Mouse (Mus musculus): ENCODE results near the gene Ndufs8.
A peak's percentile ranks its signal among the peaks of the same experiment; 100 is the strongest.

The Ndufs8 gene

DNA sequence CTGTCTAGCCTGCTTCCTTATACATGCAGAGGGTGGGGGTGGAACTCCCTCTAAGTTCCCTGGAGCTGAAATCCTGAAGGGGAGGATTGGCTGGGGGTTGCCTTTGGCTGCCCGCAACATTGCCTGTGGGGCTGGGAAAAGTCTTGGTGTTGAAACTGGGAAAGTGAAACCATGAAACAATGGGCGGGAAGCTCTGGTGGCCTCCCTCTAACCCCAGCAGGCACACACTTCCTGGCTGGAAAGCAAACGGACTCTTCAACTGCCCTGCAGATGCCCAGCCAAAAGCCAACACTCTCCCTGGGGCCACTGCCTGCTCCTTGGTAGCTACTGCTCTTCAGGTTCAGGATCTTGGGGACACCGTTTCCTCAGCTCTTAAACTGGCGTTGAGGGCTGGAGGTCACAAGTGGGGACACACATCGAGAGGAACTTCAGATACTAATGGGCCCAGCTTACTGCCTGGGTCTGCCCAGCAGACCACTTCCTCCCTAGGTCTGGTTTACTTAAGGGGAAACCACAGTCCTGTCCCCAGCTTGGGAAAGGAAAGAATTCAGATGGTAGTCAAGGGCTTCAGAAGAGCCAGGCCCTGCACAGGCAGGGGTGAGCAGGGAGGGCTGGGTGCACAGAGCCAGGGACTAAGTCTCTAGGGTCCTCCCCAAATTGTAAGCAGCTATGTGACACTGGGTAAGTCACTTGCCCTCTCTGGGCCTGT, 7.2 kb downstream of the Ndufs8 start:
- peak; percentile 52 for DNase-seq (ENCODE audit: low read depth)

DNA sequence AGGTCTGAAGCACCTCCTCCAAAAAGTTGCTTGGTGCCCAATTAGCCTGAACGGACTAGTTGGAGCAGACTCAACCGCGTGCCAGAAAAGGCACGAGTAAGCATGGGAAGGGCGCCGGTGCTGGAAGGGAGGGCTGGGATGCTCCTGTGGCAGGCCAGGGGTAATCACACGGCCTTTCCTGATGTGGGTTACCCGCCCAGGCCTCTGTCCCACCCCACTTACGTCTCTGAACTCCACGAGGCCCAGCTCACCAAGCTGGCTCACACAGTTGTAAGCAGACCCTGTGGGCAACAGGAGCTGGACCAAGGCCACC, 8.3 kb downstream of the Ndufs8 start:
- no peak for DNase-seq (ENCODE audit: low read depth)

DNA sequence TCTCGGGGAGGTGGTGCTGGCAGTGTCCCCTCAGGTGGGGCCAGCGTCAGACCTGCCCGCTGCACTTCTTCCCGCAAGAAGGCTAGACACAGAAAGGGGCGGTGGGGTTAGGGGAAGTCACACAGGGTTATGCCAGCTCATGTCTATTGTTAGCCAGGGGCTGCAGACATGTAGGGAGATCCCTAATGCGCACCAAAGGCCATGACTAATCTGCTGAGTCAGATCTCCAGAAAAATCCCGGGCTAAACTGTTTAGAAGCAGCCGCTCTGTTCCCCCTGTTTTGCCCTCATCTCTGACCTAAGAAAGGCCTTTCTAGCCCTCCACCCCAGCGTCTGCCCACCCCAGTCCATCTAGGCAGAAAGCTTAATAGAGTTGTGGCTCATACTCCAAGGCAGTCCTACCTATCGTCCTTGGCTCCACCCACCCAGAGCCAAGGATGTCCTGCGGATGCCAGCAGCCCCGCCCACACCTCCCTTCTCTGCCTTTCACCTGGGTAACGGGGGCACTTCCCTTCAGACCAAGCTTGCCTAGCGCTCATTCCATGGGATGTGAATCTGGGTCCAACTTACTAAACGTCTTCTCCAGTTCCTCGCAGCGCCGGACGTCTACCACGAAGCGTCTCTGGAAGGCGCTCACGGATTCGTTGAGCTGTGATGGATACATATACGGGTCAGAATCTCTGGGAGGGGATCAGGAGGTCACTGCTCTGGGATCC, 8.8 kb downstream of the Ndufs8 start:
- DNase-seq (ENCODE audit: low read depth) = no peak

DNA sequence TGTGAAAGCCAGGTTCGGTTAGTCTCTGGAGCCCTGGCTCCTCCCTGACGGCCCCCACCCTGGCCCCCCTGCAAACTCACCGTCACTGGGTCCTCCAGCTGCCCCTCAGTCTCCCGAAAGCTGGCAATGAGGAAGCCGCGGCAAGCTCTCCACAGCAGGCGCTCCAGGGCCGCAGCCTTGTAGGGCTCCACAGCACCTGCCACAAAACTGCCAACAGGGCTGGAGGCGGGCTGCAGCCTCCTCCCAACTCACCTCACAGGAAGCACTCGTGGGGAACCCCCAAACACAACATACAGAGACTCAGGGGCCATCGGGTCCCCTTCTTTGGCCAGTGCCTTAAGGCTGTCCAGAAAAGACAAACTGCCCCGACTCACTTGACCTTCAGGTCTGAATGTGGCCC, 9.6 kb downstream of the Ndufs8 start:
- no peak for DNase-seq (ENCODE audit: low read depth)

DNA sequence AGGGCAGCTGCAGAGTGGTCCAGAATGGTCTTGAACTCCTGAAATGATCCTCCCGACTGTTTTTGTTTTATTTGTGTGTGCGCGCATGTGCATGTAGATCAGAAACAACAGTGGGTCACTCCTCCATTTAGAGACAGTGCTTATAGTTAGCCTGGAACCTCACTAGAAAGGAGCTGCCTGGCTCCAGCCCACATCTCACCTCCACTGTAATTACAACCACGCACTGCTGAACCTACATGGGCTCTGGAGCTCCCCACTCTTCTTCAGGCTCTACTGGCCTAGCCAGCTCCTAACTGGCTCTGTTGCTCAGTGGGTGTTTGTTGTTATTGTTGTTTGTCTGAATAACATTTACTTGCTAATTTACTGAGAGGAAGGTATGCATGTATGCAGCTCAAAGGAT, 13.0 kb downstream of the Ndufs8 start:
- DNase-seq (ENCODE audit: low read depth) = no peak

DNA sequence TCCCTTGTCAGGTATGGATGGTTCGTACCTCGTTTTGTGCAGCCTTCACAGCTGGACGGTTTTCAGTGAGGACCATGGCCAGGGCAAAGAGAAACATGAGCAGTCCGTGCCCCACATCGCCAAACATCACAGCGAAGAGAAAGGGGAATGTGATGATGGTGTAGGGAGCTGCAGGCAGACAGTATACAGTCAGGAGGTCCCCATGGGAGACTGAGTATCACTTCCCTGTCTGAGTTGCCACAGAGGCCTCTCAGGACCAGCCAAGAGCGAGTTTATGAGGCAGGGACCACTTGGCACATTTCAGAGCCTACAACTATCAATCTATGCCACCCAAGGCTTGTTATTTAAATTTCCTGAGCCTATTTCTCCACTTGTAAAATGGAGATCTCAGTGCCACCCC, 13.6 kb downstream of the Ndufs8 start:
- no peak for DNase-seq (ENCODE audit: low read depth)

DNA sequence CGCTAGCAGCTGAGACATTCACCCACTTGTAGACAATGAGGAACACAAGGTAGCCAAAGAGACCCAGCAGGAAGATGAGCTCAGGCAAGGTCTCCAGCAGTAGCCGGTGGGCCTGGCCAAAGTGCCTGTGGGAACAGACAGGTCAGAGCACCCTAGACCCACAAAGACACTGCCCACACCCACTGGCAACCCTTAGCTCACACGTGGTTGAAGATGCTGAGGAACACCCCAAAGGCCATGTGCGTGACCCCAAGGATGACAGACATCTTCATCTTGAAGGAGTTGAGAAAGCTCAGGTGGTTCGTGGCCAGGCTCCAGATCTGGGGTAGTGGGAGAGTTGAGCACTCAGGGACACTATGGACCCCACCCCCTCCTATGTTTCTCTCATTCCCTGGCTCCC, 15.0 kb downstream of the Ndufs8 start:
- DNase-seq (ENCODE audit: low read depth) = no peak

DNA sequence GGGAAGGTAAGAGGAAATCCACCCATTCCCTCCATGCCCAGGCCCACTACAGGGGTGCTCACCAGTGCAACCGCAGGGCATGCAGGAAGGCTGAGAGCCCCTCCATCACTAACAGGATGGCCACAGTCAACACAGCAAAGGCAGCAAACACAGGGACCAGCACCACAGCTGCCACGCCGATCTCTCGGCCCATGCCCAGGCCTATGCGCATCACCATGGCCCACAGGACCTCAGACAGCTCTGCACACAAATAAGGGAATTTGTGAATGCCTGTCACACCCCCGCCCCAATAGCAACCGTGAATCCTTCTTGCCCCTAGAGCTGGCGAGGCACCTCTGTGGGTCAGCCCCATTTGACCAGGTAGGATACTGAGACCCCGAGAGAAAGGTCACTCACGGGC, 16.4 kb downstream of the Ndufs8 start:
- no peak for DNase-seq (ENCODE audit: low read depth)

DNA sequence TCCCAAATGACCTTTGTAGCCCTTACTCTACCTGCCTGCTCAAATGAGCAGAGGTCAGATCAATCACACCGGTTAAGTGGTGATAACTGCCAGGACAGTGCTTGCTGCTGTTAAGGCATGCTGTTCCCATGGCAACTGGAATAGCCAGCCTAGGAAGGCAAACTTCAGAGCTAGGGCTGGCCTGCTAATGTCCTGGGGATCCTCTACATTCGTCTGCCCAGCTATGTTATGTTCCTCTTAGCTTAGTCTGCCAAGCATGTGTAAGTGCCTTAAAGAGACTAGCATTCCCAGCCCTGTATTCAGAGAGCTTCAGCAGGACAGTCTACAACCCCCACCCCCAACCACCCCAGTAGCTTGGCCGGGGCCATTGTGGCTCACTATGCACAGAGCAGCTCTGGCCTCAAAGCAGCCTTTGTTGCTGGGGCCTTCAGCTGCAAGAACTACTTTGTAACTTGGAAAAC, 17.4 kb downstream of the Ndufs8 start:
- DNase-seq (ENCODE audit: low read depth) = no peak

DNA sequence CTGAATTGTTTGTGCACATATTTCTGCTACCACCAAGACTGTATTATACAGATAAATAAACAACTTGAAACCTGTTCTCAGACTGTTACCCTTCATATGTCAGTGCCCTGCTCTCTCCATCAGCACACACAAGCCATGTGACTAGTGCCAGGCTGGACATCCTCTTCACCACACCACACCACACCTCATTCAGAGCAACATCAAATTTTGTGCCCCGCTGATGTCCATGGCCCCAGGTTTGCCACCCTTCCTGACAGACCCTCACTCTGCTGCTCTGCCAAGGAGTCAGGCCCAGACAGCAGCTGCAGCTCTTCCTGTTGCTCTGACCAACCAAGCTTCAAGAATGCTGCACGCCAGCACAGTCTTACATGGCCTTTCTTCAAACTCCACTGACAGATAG, 18.3 kb downstream of the Ndufs8 start:
- no peak for DNase-seq (ENCODE audit: low read depth)

DNA sequence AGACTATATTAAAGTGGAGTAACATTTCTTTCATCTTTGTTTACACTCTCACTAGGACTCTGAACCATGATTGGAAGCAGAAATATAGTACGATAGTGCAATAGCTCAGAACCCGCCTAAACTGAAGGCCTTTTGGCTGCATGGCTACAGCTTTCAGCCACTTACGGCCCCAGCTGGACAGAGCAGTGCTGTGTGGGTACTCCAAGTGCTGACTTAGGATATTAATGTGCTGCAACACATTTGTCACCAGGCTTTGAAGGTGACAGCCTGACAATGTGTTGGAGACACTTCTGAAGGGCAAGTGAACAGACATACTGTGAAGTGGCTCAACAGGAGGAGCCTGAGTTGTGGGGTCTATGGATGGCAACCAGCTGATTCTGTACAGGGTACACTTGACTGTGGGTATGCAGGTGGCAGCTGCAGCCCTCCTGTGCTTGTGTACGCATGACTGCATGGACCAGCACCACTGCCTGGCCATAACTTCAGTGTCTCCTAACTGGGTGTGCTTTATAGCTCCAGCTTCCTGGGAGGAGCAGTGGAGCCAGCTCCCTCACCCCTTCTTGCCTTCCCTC, 18.9 kb downstream of the Ndufs8 start:
- DNase-seq (ENCODE audit: low read depth) = no peak

DNA sequence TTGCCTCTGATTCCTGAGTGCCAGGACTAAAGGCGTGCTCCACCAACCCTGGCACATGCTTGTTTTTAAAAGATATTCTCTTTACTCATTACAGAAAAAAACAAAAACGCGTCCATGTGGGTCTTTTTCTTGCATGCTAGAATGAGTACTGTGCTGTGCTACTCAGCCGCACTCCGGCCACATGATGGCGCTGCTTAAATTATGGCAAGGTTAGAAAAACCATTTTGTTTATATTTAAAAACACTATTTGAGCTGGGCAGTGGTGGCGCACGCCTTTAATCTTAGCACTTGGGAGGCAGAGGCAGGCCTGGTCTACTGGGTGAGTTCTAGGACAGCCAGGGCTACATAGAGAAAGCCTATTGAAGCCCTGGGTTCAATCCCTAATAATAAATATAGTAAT, 22.4 kb downstream of the Ndufs8 start:
- peak; percentile 65 for DNase-seq (ENCODE audit: low read depth)

DNA sequence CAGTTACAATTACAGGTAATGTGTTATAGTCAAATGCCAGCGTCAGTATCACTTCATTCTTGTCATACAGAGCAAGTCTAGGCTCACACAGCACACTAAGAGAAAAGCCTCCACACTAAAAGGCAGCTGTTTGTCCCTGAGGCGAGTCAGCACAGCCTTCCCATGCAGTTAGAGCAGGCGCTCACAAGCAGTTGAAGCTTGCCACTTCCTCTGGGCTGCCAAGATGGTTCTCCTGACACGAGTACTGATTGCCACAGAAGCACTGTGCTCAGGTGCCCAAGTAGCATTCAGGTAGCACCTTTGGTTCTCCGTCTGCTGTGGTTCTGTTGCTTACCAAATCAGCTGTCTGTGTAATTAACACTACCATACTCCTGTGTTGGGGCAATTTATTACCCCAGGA, 23.5 kb downstream of the Ndufs8 start:
- DNase-seq (ENCODE audit: low read depth) = no peak

DNA sequence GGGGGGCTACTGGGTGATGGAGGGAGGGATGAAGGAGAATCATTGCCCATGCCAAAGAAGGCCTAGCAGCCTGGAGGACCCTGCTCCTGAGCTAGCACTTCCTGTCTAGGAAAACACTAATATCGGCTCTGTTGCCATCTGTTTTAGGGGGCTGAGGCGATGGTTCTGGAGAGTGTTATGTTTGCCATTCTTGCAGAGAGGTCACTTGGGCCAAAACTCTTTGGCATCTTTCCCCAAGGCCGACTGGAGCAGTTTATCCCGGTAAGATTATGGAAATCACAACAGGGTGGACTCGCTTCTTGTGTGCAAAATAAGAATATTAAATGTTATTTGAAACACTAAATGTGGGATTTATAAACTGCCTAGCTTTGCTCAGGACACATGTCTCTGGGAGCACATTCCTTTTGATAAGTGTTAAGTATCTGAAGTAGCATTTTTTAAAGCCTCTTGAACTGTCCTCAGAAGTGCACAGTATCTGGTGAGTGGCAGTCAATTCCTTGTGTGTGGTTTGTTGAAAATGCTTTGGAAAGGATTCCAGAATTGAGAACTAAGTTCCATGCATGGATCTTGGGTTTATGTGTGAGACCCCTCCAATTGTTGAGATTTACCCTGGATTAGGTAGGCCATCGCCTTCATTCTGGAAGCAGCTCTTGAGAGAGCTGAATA, 28.1 kb downstream of the Ndufs8 start:
- DNase-seq (ENCODE audit: low read depth) = no peak

DNA sequence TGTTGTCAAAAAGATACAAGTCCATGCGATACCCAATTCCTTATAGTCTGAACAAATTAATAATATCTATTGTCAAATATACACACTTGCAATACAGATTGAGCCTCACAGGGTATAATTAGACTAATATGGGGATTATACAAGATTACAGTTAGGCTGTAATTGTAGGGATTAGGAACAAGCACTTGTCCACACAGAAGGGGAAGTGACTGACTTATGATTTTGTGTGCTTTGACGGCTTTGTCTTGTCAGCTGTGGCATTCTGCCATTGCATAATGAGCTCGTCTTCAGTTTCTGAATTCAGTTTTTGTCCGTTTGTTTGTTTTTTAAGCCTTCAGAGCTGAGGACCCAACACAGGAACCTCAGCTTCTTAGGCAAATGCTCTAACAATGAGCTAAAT, 30.4 kb downstream of the Ndufs8 start:
- DNase-seq (ENCODE audit: low read depth) = no peak

DNA sequence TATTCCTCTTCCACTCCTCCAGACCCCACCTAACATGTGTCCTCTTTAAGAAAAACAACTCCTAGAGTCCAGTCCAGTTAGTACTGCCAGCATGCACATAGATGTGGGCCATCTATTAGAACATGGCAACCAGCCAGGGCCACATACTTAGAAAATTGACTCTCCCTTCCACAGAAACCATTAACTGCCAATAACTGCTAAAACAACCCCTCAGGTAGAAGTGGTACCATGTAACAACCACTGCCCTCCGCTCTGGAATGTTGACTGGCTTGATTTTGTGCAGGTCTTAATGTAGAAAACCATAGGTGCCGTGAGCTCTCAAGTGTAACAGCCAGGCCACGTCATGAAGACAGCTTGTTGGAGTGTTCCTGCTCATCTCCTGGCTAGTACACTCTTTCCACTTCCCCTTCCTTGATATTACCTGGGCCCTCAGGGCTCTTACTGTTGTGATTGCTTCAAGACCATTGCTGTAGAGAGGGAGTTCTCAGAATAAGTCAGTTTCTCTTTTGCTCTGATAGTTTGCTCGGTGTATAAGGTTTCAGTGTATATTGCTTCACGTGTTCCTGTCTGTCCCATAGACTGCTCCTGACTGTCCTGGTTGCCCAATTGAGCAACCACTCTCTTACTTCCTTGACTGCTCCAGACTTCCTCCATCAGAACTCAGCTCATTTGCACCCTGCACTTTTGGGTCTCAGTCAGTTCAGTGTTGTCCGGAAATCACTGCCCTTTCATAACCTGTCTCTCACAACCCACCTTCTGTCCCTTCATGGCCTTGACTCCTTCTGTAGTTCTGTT, 32.3 kb downstream of the Ndufs8 start:
- DNase-seq (ENCODE audit: low read depth) = no peak

DNA sequence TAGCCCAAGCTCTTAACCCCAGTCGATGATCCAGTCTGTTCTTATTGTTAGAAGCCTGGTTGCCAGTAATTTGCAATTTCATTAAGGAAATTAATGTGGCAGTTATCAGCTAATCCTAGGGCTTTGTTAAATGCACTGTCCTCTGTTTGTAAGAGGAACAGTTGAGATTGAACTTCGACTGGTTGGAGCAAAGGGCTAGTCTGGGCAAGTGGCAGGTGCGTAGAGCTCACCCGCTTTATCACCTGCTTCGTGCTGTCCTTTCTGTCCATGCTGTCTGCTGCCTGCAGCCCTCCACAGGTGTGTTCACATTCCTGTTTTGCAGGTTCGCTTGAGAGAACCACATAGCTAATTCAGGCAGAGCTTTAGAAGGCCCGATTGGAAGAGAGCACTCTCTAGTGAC, 37.5 kb downstream of the Ndufs8 start:
- DNase-seq (ENCODE audit: low read depth) = no peak

DNA sequence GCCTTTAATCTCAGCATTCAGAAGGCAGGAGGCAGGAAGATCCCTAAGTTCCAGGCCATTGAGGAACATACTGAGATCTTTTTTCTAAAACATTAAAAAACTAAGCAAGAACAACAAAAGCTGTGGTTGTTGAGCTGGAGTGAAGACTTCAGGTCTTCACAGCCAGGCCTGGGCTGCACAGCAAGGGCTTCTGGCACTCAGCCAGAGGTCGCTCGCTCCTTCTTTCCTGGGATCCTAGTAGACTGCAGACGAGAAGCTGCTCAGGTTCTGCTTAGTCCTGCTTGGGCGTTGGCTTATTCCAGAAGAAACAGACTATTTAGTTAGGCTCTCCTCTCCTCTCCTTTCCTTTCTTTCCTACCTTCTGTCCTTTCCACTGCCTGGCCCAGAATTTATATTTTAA, 40.2 kb downstream of the Ndufs8 start:
- no peak for DNase-seq (ENCODE audit: low read depth)

DNA sequence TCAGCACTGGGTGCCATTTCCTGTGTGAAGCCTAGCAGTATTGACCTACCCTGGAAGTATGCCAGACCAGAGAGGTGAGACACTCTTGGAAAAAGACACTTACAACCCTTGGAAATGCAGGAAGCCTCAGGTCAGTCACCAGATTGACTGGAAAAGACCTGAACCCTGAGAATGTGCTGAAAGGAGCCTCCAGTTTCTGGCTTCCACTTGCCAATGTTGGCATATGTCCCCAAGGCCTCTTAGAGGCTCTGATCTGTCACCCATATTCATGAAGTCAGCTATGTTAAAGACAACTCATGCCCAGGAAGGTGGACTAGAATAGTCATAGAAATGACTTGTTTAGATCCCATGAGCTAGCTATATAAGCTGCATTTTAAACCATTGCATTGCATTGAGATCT, 41.1 kb downstream of the Ndufs8 start:
- no peak for DNase-seq (ENCODE audit: low read depth)

DNA sequence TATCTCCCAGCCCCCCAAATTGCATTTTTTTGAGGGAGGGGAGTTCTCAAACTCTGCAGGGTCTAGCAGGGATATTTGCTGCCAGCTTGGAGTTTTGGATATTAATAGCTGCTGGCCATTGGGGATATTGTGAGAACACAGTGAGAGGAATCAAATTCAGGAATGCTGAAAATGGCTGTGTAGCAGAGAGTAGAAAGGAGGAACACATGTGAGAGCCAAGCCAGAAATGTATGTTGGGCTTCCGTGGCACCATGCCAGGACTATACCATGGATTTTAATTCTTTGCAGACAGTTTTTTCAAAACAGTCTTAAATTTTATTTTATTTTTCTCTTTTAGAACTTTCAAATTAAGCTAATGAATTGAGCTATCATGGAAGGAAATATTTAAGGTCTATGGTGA, 44.3 kb downstream of the Ndufs8 start:
- no peak for DNase-seq (ENCODE audit: low read depth)

DNA sequence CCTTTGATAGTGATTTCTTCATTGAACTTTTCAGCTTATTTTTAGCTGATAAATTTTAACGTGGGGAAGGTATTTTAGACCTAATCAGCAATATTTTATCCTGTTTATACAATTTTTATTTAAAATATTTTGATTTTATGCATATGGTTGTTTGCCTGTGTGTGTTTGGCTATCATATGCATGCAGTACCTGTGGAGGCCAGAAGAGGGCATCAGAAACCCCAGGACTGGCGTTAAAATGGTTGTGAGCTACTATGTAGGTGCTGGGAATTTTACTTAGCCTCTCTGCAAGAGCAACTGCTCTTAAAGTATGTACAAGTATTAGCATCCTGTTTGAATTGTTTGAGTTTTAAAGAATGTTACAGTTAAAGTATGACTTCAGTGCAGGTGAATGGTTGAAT, 47.6 kb downstream of the Ndufs8 start:
- DNase-seq (ENCODE audit: low read depth) = peak; percentile 47

DNA sequence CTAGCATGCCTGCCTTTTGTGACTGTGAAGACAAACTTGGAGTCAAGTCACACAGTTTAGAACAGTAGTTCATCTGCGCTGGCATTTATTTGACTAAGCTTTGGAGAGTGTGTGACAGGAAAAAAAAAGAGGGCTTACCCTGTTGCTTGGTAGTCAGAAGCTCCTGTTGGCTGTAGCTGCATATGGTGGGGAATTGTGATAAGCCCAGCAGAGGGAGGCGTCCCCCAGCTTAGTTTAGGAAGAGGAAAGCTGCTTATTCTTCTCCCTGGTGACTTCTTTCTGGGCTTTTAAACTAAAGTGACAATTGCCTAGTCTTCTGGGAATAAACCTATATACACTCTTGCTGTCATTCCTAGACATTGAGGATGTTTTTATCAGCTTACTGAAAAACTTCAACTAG, 49.9 kb downstream of the Ndufs8 start:
- DNase-seq (ENCODE audit: low read depth) = no peak

All from induced T-regulatory cell, adult 2 months (primary cell).